Mouse (Mus musculus) retina, embryonic 14.5 days (tissue): ENCODE data around the gene Usp20.
A peak's percentile ranks its signal among the peaks of the same experiment; 100 is the strongest.
"Not testable (repeated sequence)": the region's sequence is repeated elsewhere in the genome, so short reads cannot be mapped to it uniquely, and the experiment has no call there.

Source experiments
- DNase-seq: peaks from one replicate; pipeline ENCODE4 v3.0.0-alpha.2; 2015; ENCODE audit warnings: low spot score

Gene Usp20

GRCm38 (mm10) chr2:30981790-30982513 is at the start of gene Usp20, which contains the start of gene BC005624:
Usp20 (plus strand) TSS chr2:30982279.
BC005624 (minus strand) TSS chr2:30982201.
- DNase-seq, result peak; percentile 100

- DNase-seq, result no peak
Observed at GRCm38 (mm10) chr2:30933032-30933431, 49.0 kb upstream of the Usp20 start.

- DNase-seq, result peak; percentile 89
Observed at GRCm38 (mm10) chr2:30933917-30934450, 48.1 kb upstream of the Usp20 start.

GRCm38 (mm10) chr2:30936808-30937207 is 45.3 kb upstream of the Usp20 start:
- DNase-seq, result no peak

GRCm38 (mm10) chr2:30937731-30938130 is 44.3 kb upstream of the Usp20 start:
- DNase-seq, result no peak

- DNase-seq, result no peak
Observed at GRCm38 (mm10) chr2:30938574-30938991, 43.5 kb upstream of the Usp20 start.

- no peak for DNase-seq
Observed at GRCm38 (mm10) chr2:30941586-30941985, 40.5 kb upstream of the Usp20 start.

- not testable (repeated sequence) for DNase-seq
Observed at GRCm38 (mm10) chr2:30942116-30942515, 40.0 kb upstream of the Usp20 start.

GRCm38 (mm10) chr2:30942603-30943011 is 39.5 kb upstream of the Usp20 start:
- DNase-seq, result peak; percentile 89

- DNase-seq, result no peak
Observed at GRCm38 (mm10) chr2:30952457-30952823, 29.6 kb upstream of the Usp20 start.

- peak; percentile 95 for DNase-seq
Observed at GRCm38 (mm10) chr2:30952824-30953490, 29.1 kb upstream of the Usp20 start, which contains the start of gene Tor1b. Tor1b (plus strand) TSS chr2:30952959.

GRCm38 (mm10) chr2:30954797-30955196 is 27.3 kb upstream of the Usp20 start:
- no peak for DNase-seq

- no peak for DNase-seq
Observed at GRCm38 (mm10) chr2:30957511-30957910, 24.6 kb upstream of the Usp20 start.

GRCm38 (mm10) chr2:30958726-30959125 is 23.4 kb upstream of the Usp20 start:
- DNase-seq, result no peak

- no peak for DNase-seq
Observed at GRCm38 (mm10) chr2:30959856-30960255, 22.2 kb upstream of the Usp20 start.

- no peak for DNase-seq
Observed at GRCm38 (mm10) chr2:30962570-30963254, 19.4 kb upstream of the Usp20 start.

GRCm38 (mm10) chr2:30965627-30966026 is 16.5 kb upstream of the Usp20 start:
- DNase-seq, result no peak

GRCm38 (mm10) chr2:30966826-30967225 is 15.3 kb upstream of the Usp20 start:
- DNase-seq, result no peak

GRCm38 (mm10) chr2:30967352-30968327 is 14.4 kb upstream of the Usp20 start, which contains the start of gene Tor1a:
Tor1a (minus strand) TSS chr2:30967933.
- peak; percentile 93 for DNase-seq

GRCm38 (mm10) chr2:30983024-30983423 is 945 bp downstream of the Usp20 start:
- DNase-seq, result peak; percentile 9
